Mouse (Mus musculus) kidney, adult 2 months (tissue): ENCODE data around the gene Stk40.

ENCODE experiments used
- CTCF ChIP-seq: fragments of 200-500 bp; conservative IDR thresholded peaks from 2 replicates; pipeline ENCODE4 v1.5.1; 2011; ENCODE audit warnings: low read depth, mild to moderate bottlenecking, control low read depth, low read length, moderate library complexity, mixed read lengths; ENCODE audit not compliant: insufficient read depth, insufficient read length
- POLR2A ChIP-seq: fragments of 200-500 bp; IDR thresholded peaks from one replicate; pipeline ENCODE4 v1.6.1; 2011; ENCODE audit warnings: low read depth, low read length, control low read depth

- TF ChIP-seq CTCF (no peak), POLR2A (no peak)
Observed at GRCm38 (mm10) chr4:126168851-126169250, 65.1 kb downstream of the Stk40 start.
